Mouse (Mus musculus) erythroblast, adult 5-6 weeks (primary cell): ENCODE data around the gene Cfap126. TPM values are rescaled to one million over a fixed set of nuclear protein-coding genes. Genes with fewer than 3 reads are reported as not detected.

ENCODE experiments used
- ATAC-seq: replicated peaks from 2 replicates; pipeline ENCODE4 v1.8.0; 2016; ENCODE audit warnings: moderate number of reproducible peaks, mild to moderate bottlenecking, moderate TSS enrichment, inconsistent platforms; ENCODE audit not compliant: poor library complexity, low FRiP score, severe bottlenecking
- total RNA-seq, 2 experiments: library from RNA; stranded (forward) in 1 of 2; stranded (reverse) in 1 of 2; fragments of 150-400 nt in 1 of 2; fragments of 200-764, 138-1000 nt in 1 of 2; gene quantifications; 2 replicates each; pipeline versions ENCODE4 v1.2.3 to v1.2.4; 2015 to 2017; ENCODE audit warnings: low replicate concordance in 2 of 2

Cfap126 gene
- total RNA-seq, 2 experiments from 2014 or later: not detected

DNA sequence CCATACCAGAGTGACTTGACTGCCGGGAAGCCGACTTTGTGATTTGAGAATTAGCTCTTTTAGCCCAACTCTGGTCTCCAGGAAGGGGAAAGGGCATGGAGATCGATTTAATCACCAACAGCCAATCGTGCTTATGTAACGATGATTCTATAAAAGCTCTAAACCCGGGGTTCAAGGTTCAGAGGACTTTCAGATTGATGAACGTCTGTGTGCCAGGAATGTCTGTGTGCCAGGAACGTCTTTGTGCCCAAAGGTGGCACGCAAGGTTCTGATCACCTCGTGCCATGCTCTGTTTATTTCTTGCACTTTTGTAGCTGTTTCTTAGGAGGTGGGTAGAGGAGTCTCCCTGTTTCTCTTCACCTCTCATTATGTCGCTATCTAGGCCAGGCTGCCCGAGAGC lies 55.2 kb downstream of the Cfap126 start:
- no peak for ATAC-seq

GRCm38 (mm10) chr1:171169913-171170312 lies 56.2 kb downstream of the Cfap126 start:
- ATAC-seq: no peak

GRCm38 (mm10) chr1:171171138-171171537 lies 57.4 kb downstream of the Cfap126 start:
- no peak for ATAC-seq

DNA sequence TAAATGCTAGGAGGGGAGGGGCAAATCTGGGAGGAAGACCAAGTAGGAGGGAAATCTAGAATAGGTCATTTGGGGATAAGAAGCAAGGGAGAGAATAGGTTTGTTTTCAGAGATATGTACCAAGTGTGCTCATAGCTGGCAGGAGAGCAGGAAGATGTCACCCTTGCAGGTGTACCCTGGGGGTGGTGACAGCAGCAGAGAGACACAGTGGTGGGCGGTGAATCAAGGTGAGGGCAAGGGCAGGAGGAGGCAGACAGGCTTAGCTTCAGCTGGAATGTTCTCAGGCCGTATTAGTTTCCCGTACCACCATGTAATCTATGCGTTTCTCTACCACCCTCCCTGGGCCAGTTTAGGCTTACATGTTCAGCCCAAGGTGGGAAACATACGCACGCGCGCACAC lies 59.1 kb downstream of the Cfap126 start:
- ATAC-seq: no peak

Other genes with a start within 250 kb of the Cfap126 start
- gene Atf6, start 246.1 kb upstream of the Cfap126 start, total RNA-seq (2015; ENCODE audit: low replicate concordance): 17.3 and 21.5 TPM in 2 replicates
- 22.6 and 27.2 TPM in 2 replicates for gene Atf6, start 246.1 kb upstream of the Cfap126 start, total RNA-seq (2017; ENCODE audit: low replicate concordance)
- not detected in 2 replicates for gene Gm26620, start 228.9 kb upstream of the Cfap126 start, total RNA-seq (2015; ENCODE audit: low replicate concordance)
- gene Gm26620, start 228.9 kb upstream of the Cfap126 start, total RNA-seq (2017; ENCODE audit: low replicate concordance): not detected in 2 replicates
- 1.7 TPM in 1 of 2 replicates, not detected in the other for gene Dusp12, start 228.4 kb upstream of the Cfap126 start, total RNA-seq (2015; ENCODE audit: low replicate concordance)
- gene Dusp12, start 228.4 kb upstream of the Cfap126 start, total RNA-seq (2017; ENCODE audit: low replicate concordance): 1.4 and 1.5 TPM in 2 replicates
- not detected in 2 replicates for gene Fcrlb, start 201.0 kb upstream of the Cfap126 start, total RNA-seq (2015; ENCODE audit: low replicate concordance)
- gene Fcrlb, start 201.0 kb upstream of the Cfap126 start, total RNA-seq (2017; ENCODE audit: low replicate concordance): not detected in 2 replicates
- 0.63 TPM in 1 of 2 replicates, not detected in the other for gene Fcrla, start 186.3 kb upstream of the Cfap126 start, total RNA-seq (2015; ENCODE audit: low replicate concordance)
- 0.84 and 0.94 TPM in 2 replicates for gene Fcrla, start 186.3 kb upstream of the Cfap126 start, total RNA-seq (2017; ENCODE audit: low replicate concordance)
- gene Fcgr2b, start 137.4 kb upstream of the Cfap126 start, total RNA-seq (2015; ENCODE audit: low replicate concordance): 38.0 and 43.5 TPM in 2 replicates
- 20.1 and 23.1 TPM in 2 replicates for gene Fcgr2b, start 137.4 kb upstream of the Cfap126 start, total RNA-seq (2017; ENCODE audit: low replicate concordance)
- gene Fcgr4, start 95.0 kb upstream of the Cfap126 start, total RNA-seq (2015; ENCODE audit: low replicate concordance): 15.3 and 27.5 TPM in 2 replicates
- 9.3 and 10.6 TPM in 2 replicates for gene Fcgr4, start 95.0 kb upstream of the Cfap126 start, total RNA-seq (2017; ENCODE audit: low replicate concordance)
- 100 and 146 TPM in 2 replicates for gene Fcgr3, start 49.0 kb upstream of the Cfap126 start, total RNA-seq (2015; ENCODE audit: low replicate concordance)
- gene Fcgr3, start 49.0 kb upstream of the Cfap126 start, total RNA-seq (2017; ENCODE audit: low replicate concordance): 78.3 and 110 TPM in 2 replicates
- 15.6 and 40.3 TPM in 2 replicates for gene Sdhc, start 36.7 kb downstream of the Cfap126 start, total RNA-seq (2015; ENCODE audit: low replicate concordance)
- gene Sdhc, start 36.7 kb downstream of the Cfap126 start, total RNA-seq (2017; ENCODE audit: low replicate concordance): 9.2 and 20.0 TPM in 2 replicates
- gene Mpz, start 36.8 kb downstream of the Cfap126 start, total RNA-seq (2015; ENCODE audit: low replicate concordance): not detected in 2 replicates
- gene Mpz, start 36.8 kb downstream of the Cfap126 start, total RNA-seq (2017; ENCODE audit: low replicate concordance): not detected in 2 replicates
- gene Pcp4l1, start 82.3 kb downstream of the Cfap126 start, total RNA-seq (2015; ENCODE audit: low replicate concordance): not detected in 2 replicates
- 0.84 and 3.2 TPM in 2 replicates for gene Pcp4l1, start 82.3 kb downstream of the Cfap126 start, total RNA-seq (2017; ENCODE audit: low replicate concordance)
- gene Nr1i3, start 100.1 kb downstream of the Cfap126 start, total RNA-seq (2015; ENCODE audit: low replicate concordance): not detected in 2 replicates
- not detected in 2 replicates for gene Nr1i3, start 100.1 kb downstream of the Cfap126 start, total RNA-seq (2017; ENCODE audit: low replicate concordance)
- 4.0 and 4.2 TPM in 2 replicates for gene Tomm40l, start 108.6 kb downstream of the Cfap126 start, total RNA-seq (2015; ENCODE audit: low replicate concordance)
- 2.2 and 2.6 TPM in 2 replicates for gene Tomm40l, start 108.6 kb downstream of the Cfap126 start, total RNA-seq (2017; ENCODE audit: low replicate concordance)
- not detected in 2 replicates for gene Apoa2, start 111.1 kb downstream of the Cfap126 start, total RNA-seq (2015; ENCODE audit: low replicate concordance)
- not detected in 2 replicates for gene Apoa2, start 111.1 kb downstream of the Cfap126 start, total RNA-seq (2017; ENCODE audit: low replicate concordance)
- gene Fcer1g, start 120.4 kb downstream of the Cfap126 start, total RNA-seq (2015; ENCODE audit: low replicate concordance): 269 and 282 TPM in 2 replicates
- 89.5 and 162 TPM in 2 replicates for gene Fcer1g, start 120.4 kb downstream of the Cfap126 start, total RNA-seq (2017; ENCODE audit: low replicate concordance)
- gene Adamts4, start 136.5 kb downstream of the Cfap126 start, total RNA-seq (2015; ENCODE audit: low replicate concordance): 0.19 TPM in 1 of 2 replicates, not detected in the other
- gene Adamts4, start 136.5 kb downstream of the Cfap126 start, total RNA-seq (2017; ENCODE audit: low replicate concordance): not detected in 2 replicates
- gene Ndufs2, start 137.5 kb downstream of the Cfap126 start, total RNA-seq (2015; ENCODE audit: low replicate concordance): 62.9 and 78.4 TPM in 2 replicates
- 48.0 and 62.1 TPM in 2 replicates for gene Ndufs2, start 137.5 kb downstream of the Cfap126 start, total RNA-seq (2017; ENCODE audit: low replicate concordance)
- 8.1 and 11.3 TPM in 2 replicates for gene B4galt3, start 156.4 kb downstream of the Cfap126 start, total RNA-seq (2015; ENCODE audit: low replicate concordance)
- 7.7 and 29.1 TPM in 2 replicates for gene B4galt3, start 156.4 kb downstream of the Cfap126 start, total RNA-seq (2017; ENCODE audit: low replicate concordance)
- 416 and 462 TPM in 2 replicates for gene Ppox, start 167.3 kb downstream of the Cfap126 start, total RNA-seq (2015; ENCODE audit: low replicate concordance)
- gene Ppox, start 167.3 kb downstream of the Cfap126 start, total RNA-seq (2017; ENCODE audit: low replicate concordance): 506 and 765 TPM in 2 replicates
- gene Usp21, start 174.1 kb downstream of the Cfap126 start, total RNA-seq (2015; ENCODE audit: low replicate concordance): 9.6 and 12.1 TPM in 2 replicates
- 9.4 and 13.9 TPM in 2 replicates for gene Usp21, start 174.1 kb downstream of the Cfap126 start, total RNA-seq (2017; ENCODE audit: low replicate concordance)
- 23.4 and 28.6 TPM in 2 replicates for gene Ufc1, start 181.1 kb downstream of the Cfap126 start, total RNA-seq (2015; ENCODE audit: low replicate concordance)
- gene Ufc1, start 181.1 kb downstream of the Cfap126 start, total RNA-seq (2017; ENCODE audit: low replicate concordance): 13.9 and 19.3 TPM in 2 replicates
- gene Dedd, start 215.2 kb downstream of the Cfap126 start, total RNA-seq (2015; ENCODE audit: low replicate concordance): 3.8 and 4.8 TPM in 2 replicates
- 4.3 and 6.7 TPM in 2 replicates for gene Dedd, start 215.2 kb downstream of the Cfap126 start, total RNA-seq (2017; ENCODE audit: low replicate concordance)
- 6.7 and 7.3 TPM in 2 replicates for gene Nit1, start 231.7 kb downstream of the Cfap126 start, total RNA-seq (2015; ENCODE audit: low replicate concordance)
- 11.0 and 13.8 TPM in 2 replicates for gene Nit1, start 231.7 kb downstream of the Cfap126 start, total RNA-seq (2017; ENCODE audit: low replicate concordance)
- 5.4 and 7.1 TPM in 2 replicates for gene Pfdn2, start 231.8 kb downstream of the Cfap126 start, total RNA-seq (2015; ENCODE audit: low replicate concordance)
- gene Pfdn2, start 231.8 kb downstream of the Cfap126 start, total RNA-seq (2017; ENCODE audit: low replicate concordance): 1.5 and 15.1 TPM in 2 replicates
- gene Klhdc9, start 246.9 kb downstream of the Cfap126 start, total RNA-seq (2015; ENCODE audit: low replicate concordance): not detected in 2 replicates
- not detected in 2 replicates for gene Klhdc9, start 246.9 kb downstream of the Cfap126 start, total RNA-seq (2017; ENCODE audit: low replicate concordance)